ENCODE assay signal across 8 mouse cellular contexts in genomic region chr6:48397336-48397735, GRCm38 (mm10). TPM values are rescaled to one million over a fixed set of nuclear protein-coding genes. Genes with fewer than 3 reads are reported as not detected.
DNase-seq lines count a peak whose midpoint lies in the region; ATAC-seq lines count a peak whose summit lies in the region.

No protein-coding gene starts in this region.

- H3K9me3 ChIP-seq in hindbrain, embryonic 14.5 days (ENCODE audit: control insufficient read depth, low read length) = no peaks in the 10 kb centered on the region
- H3K9me3 ChIP-seq in midbrain, embryonic 16.5 days (replicated peaks; ENCODE audit: control insufficient read depth, low read length, poor library complexity, severe bottlenecking) = no peaks in the 10 kb centered on the region

- peak; percentile 51 for ATAC-seq in common myeloid progenitor, adult 5-6 weeks (replicated peaks; ENCODE audit: low read depth, poor library complexity, severe bottlenecking)
- ATAC-seq in hindbrain, embryonic 14.5 days (ENCODE audit: low FRiP score) = no peak
- ATAC-seq in midbrain, embryonic 16.5 days = no peak

- 59% methylated on average over 4 of the region's 4 CpGs for WGBS in hindbrain, embryonic 14.5 days
- WGBS in midbrain, embryonic 16.5 days = 57% methylated on average over 4 of the region's 4 CpGs

- H3K9ac ChIP-seq in hindbrain, embryonic 14.5 days = peak overlapping the region; percentile 33
- peak overlapping the region; percentile 94; the same call in 1 of the 2 replicates for H3K9ac ChIP-seq in midbrain, embryonic 16.5 days (ENCODE audit: low read depth, low read length)

- peak overlapping the region; percentile 78; the same call in 1 of the 2 replicates for H3K4me2 ChIP-seq in hindbrain, embryonic 14.5 days (replicated peaks)
- H3K4me2 ChIP-seq in midbrain, embryonic 16.5 days (ENCODE audit: low read length) = peak overlapping the region; percentile 93; the same call in 1 of the 2 replicates

- peak; percentile 27 for DNase-seq in kidney, adult 18-20 months
- no peak for DNase-seq in kidney, adult 9 months
- DNase-seq in R1 (ENCODE audit: low read depth, low spot score) = peak; percentile 10
- no peak for DNase-seq in hindbrain, embryonic 14.5 days (ENCODE audit: low spot score)
- no peak for DNase-seq in c-Kit-positive CD71-positive TER-119-positive erythroid progenitor cells, embryonic 14.5 days (ENCODE audit: low spot score)
- no peak for DNase-seq in urinary bladder, adult 18-20 months (ENCODE audit: low spot score in 2 of 2)

- H3K27me3 ChIP-seq in hindbrain, embryonic 14.5 days (ENCODE audit: control insufficient read depth, insufficient read depth, low read length) = no peaks in the 10 kb centered on the region
- H3K27me3 ChIP-seq in midbrain, embryonic 16.5 days (ENCODE audit: control insufficient read depth, insufficient read depth, low read depth, low read length) = no peaks in the 10 kb centered on the region

- no peak overlapping the region for H3K4me3 ChIP-seq in hindbrain, embryonic 14.5 days (replicated peaks; ENCODE audit: low read length)
- H3K4me3 ChIP-seq in midbrain, embryonic 16.5 days (ENCODE audit: low read depth, low read length) = no peak overlapping the region

- peaks cover 19% of the 10 kb centered on the region for H3K4me1 ChIP-seq in hindbrain, embryonic 14.5 days (replicated peaks; ENCODE audit: control insufficient read depth, insufficient read depth, low read length)
- peaks cover 22% of the 10 kb centered on the region for H3K4me1 ChIP-seq in midbrain, embryonic 16.5 days (ENCODE audit: control insufficient read depth, insufficient read depth, low read length)

- no peak overlapping the region for H3K27ac ChIP-seq in hindbrain, embryonic 14.5 days
- no peak overlapping the region for H3K27ac ChIP-seq in midbrain, embryonic 16.5 days (ENCODE audit: low read length)

- H3K36me3 ChIP-seq in hindbrain, embryonic 14.5 days (replicated peaks; ENCODE audit: control insufficient read depth, insufficient read depth) = no peaks in the 10 kb centered on the region
- H3K36me3 ChIP-seq in midbrain, embryonic 16.5 days (ENCODE audit: control insufficient read depth, insufficient read depth, low read length) = no peaks in the 10 kb centered on the region

RNA-seq across cellular contexts. Expression of gene Krba1, which starts 1.9 kb away (rescaled TPM):
- 4.8 and 6.6 TPM in 2 replicates for total RNA-seq in common myeloid progenitor, adult 5-6 weeks (2017)
- polyA plus RNA-seq in hindbrain, embryonic 14.5 days (2014; fragmentation: Nextera tagmentation; extraction: Ambion mirVana) = 24.8 and 24.9 TPM in 2 replicates
- 28.1 and 30.3 TPM in 2 replicates for polyA plus RNA-seq in midbrain, embryonic 16.5 days (2015; fragmentation: Nextera tagmentation; extraction: Ambion mirVana)

RNA-seq across cellular contexts. Expression of gene Zfp467, which starts 48.3 kb away (rescaled TPM):
- 1.8 and 2.8 TPM in 2 replicates for total RNA-seq in common myeloid progenitor, adult 5-6 weeks (2017)
- 25.8 and 32.4 TPM in 2 replicates for polyA plus RNA-seq in hindbrain, embryonic 14.5 days (2014; fragmentation: Nextera tagmentation; extraction: Ambion mirVana)
- 30.3 and 32.8 TPM in 2 replicates for polyA plus RNA-seq in midbrain, embryonic 16.5 days (2015; fragmentation: Nextera tagmentation; extraction: Ambion mirVana)

RNA-seq across cellular contexts. Expression of gene Sspo, which starts 50.7 kb away (rescaled TPM):
- not detected in 2 replicates for total RNA-seq in common myeloid progenitor, adult 5-6 weeks (2017)
- polyA plus RNA-seq in hindbrain, embryonic 14.5 days (2014; fragmentation: Nextera tagmentation; extraction: Ambion mirVana) = 0.20 and 0.35 TPM in 2 replicates
- polyA plus RNA-seq in midbrain, embryonic 16.5 days (2015; fragmentation: Nextera tagmentation; extraction: Ambion mirVana) = 0.51 and 0.62 TPM in 2 replicates

Comparison
In these comparisons a context has a peak if more than half of its experiments do, and no peak if none do; other contexts are left out.
1. DNase-seq: peak in kidney, adult 18-20 months (single experiment) and R1 (single experiment); none in kidney, adult 9 months (single experiment), hindbrain, embryonic 14.5 days (single experiment), c-Kit-positive CD71-positive TER-119-positive erythroid progenitor cells, embryonic 14.5 days (single experiment) and urinary bladder, adult 18-20 months (0 of 2).